9 mouse cellular contexts compared by ENCODE assay signal in the genomic region with DNA sequence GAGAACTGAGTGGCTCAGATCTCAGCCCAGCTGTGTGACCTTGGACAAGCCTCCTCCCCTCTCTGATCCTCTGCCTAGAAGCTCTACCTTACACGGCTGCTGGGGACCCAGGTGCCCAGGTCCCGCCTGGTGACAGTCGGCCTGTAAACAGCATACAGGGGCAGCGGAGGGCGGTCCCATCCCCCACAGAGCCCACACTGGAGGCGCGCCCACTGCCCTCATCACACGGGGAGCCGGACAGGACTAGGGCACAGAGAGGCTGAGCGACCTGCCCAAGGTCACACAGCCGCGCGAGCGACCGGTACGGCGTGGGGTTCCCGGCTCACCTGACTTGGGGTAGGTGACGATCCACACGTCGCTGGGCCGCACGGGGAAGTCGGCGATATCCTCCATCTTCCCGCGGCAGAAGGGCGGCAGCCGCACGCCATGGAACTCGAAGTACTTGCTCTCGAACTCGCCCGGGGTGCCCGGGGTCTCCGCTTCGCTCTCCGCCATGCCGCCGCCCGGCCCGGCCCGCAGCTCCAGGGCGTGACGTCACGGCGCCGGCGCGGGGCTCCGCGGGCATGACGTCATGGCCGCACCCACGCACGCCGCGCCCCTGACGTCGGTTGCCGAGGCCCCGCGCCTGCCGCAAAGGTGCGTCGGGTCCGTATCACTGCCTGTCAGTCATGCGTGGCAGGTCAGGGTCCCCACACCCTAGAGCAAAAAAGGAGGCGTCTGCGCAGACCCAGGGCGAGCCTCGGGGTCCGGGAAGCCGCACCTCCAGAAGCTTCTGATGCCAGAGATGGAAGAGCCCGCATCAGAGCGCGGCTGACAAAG. TPM values are rescaled to one million over a fixed set of nuclear protein-coding genes. Genes with fewer than 3 reads are reported as not detected.
DNase-seq lines count a peak whose midpoint lies in the region; ATAC-seq and TF ChIP-seq lines count a peak whose summit lies in the region.
"Had no signal": no experiment of that assay in that cellular context is flagged by ENCODE, and none has a peak within 500 bp of the region (broad histone marks: within the 10 kb centered on the region; RNA-seq: fewer than 3 reads in every experiment).

A gene (minus strand): TSS at position 650 of the 819 bp plus-strand sequence.

- WGBS in heart, embryonic 14.5 days, result 2% methylated on average over 73 of the region's 77 CpGs
- WGBS in embryonic facial prominence, embryonic 12.5 days, result 2% methylated on average over 77 of the region's 77 CpGs
- WGBS in intestine, embryonic 15.5 days, result 2% methylated on average over 77 of the region's 77 CpGs
- 2% methylated on average over 72 of the region's 77 CpGs for WGBS in liver, postnatal 0 days (ENCODE audit: insufficient replicate concordance)
- 2% methylated on average over 77 of the region's 77 CpGs for WGBS in stomach, embryonic 14.5 days

- no peak for TF ChIP-seq CTCF in liver, postnatal 0 days (IDR thresholded peaks at IDR 0.05; ENCODE audit: low read depth)

- DNase-seq in heart, postnatal 25 days (ENCODE audit: low spot score), result no peak
- DNase-seq in ZHBTc4 (ENCODE audit: low read depth, low spot score), result peak; percentile 54
- DNase-seq in liver, postnatal 0 days, result no peak
- DNase-seq in lung, postnatal 4 days, result no peak

- peaks cover 56% of the 10 kb centered on the region for H3K27me3 ChIP-seq in heart, embryonic 14.5 days (ENCODE audit: control insufficient read depth, insufficient read depth, low read length)
- peaks cover 49% of the 10 kb centered on the region for H3K27me3 ChIP-seq in embryonic facial prominence, embryonic 12.5 days
- peaks cover 26% of the 10 kb centered on the region for H3K27me3 ChIP-seq in intestine, embryonic 15.5 days (replicated peaks)
- H3K27me3 ChIP-seq in liver, postnatal 0 days (ENCODE audit: insufficient read depth, low read length), result peaks cover 26% of the 10 kb centered on the region
- H3K27me3 ChIP-seq in stomach, embryonic 14.5 days (ENCODE audit: control insufficient read depth, insufficient read depth, low read length), result peaks cover 22% of the 10 kb centered on the region

- H3K9ac ChIP-seq in heart, embryonic 14.5 days (ENCODE audit: low read length), result no peak within 1 kb of the TSS
- peak within 1 kb of the TSS; percentile 42 for H3K9ac ChIP-seq in embryonic facial prominence, embryonic 12.5 days
- H3K9ac ChIP-seq in intestine, embryonic 15.5 days, result peak within 1 kb of the TSS; percentile 26
- no peak within 1 kb of the TSS for H3K9ac ChIP-seq in liver, postnatal 0 days (replicated peaks)
- no peak within 1 kb of the TSS for H3K9ac ChIP-seq in stomach, embryonic 14.5 days (replicated peaks; ENCODE audit: low read depth, low read length)

- peak within 1 kb of the TSS; percentile 35 to 40 for H3K4me3 ChIP-seq in heart, embryonic 14.5 days (ENCODE audit: control insufficient read depth in 1 of 2, insufficient read depth in 1 of 2, low read depth in 1 of 2, low read length in 2 of 2)
- peak within 1 kb of the TSS; percentile 53 for H3K4me3 ChIP-seq in embryonic facial prominence, embryonic 12.5 days
- H3K4me3 ChIP-seq in intestine, embryonic 15.5 days (replicated peaks), result peak within 1 kb of the TSS; percentile 55
- peak within 1 kb of the TSS; percentile 36 for H3K4me3 ChIP-seq in liver, postnatal 0 days (ENCODE audit: low read depth, low read length)
- peak within 1 kb of the TSS; percentile 50 for H3K4me3 ChIP-seq in stomach, embryonic 14.5 days (ENCODE audit: low read depth, low read length)

- no peaks in the 10 kb centered on the region for H3K36me3 ChIP-seq in heart, embryonic 14.5 days (ENCODE audit: control insufficient read depth, insufficient read depth, low read length)
- no peaks in the 10 kb centered on the region for H3K36me3 ChIP-seq in embryonic facial prominence, embryonic 12.5 days
- no peaks in the 10 kb centered on the region for H3K36me3 ChIP-seq in intestine, embryonic 15.5 days
- H3K36me3 ChIP-seq in liver, postnatal 0 days (replicated peaks; ENCODE audit: insufficient read depth, low read length), result no peaks in the 10 kb centered on the region
- no peaks in the 10 kb centered on the region for H3K36me3 ChIP-seq in stomach, embryonic 14.5 days (ENCODE audit: control insufficient read depth, insufficient read depth, low read length)

- H3K27ac ChIP-seq in heart, embryonic 14.5 days (replicated peaks in 1 of 2; ENCODE audit: control insufficient read depth in 1 of 2, insufficient read depth in 1 of 2, low read depth in 2 of 2, low read length in 2 of 2), result no peak within 1 kb of the TSS
- no peak within 1 kb of the TSS for H3K27ac ChIP-seq in embryonic facial prominence, embryonic 12.5 days
- no peak within 1 kb of the TSS for H3K27ac ChIP-seq in intestine, embryonic 15.5 days
- H3K27ac ChIP-seq in liver, postnatal 0 days (ENCODE audit: low read depth), result no peak within 1 kb of the TSS
- H3K27ac ChIP-seq in stomach, embryonic 14.5 days (ENCODE audit: low read length), result no peak within 1 kb of the TSS

- H3K4me2 ChIP-seq in heart, embryonic 14.5 days (ENCODE audit: low read length), result peak within 1 kb of the TSS; percentile 70
- peak within 1 kb of the TSS; percentile 94 for H3K4me2 ChIP-seq in embryonic facial prominence, embryonic 12.5 days (replicated peaks)
- H3K4me2 ChIP-seq in intestine, embryonic 15.5 days (replicated peaks), result peak within 1 kb of the TSS; percentile 96
- peak within 1 kb of the TSS; percentile 62 for H3K4me2 ChIP-seq in liver, postnatal 0 days (ENCODE audit: low read depth, low read length)
- H3K4me2 ChIP-seq in stomach, embryonic 14.5 days (replicated peaks; ENCODE audit: low read depth, low read length), result peak within 1 kb of the TSS; percentile 96

- peaks cover 0 to 6% of the 10 kb centered on the region in 2 experiments; a peak in 2 of 4 replicates for H3K4me1 ChIP-seq in heart, embryonic 14.5 days (ENCODE audit: control insufficient read depth in 2 of 2, insufficient read depth in 2 of 2, low read length in 2 of 2)
- peaks cover 11% of the 10 kb centered on the region; the same call in 1 of the 2 replicates for H3K4me1 ChIP-seq in embryonic facial prominence, embryonic 12.5 days
- H3K4me1 ChIP-seq in intestine, embryonic 15.5 days (replicated peaks), result peaks cover 8% of the 10 kb centered on the region; the same call in 1 of the 2 replicates
- peaks cover 7% of the 10 kb centered on the region; the same call in 1 of the 2 replicates for H3K4me1 ChIP-seq in liver, postnatal 0 days (ENCODE audit: insufficient read depth)
- 0 out of 2 replicates have a peak, but pooled peaks cover 4% of the 10 kb centered on the region for H3K4me1 ChIP-seq in stomach, embryonic 14.5 days (ENCODE audit: control insufficient read depth, insufficient read depth, low read length)

- ATAC-seq in heart, embryonic 14.5 days (ENCODE audit: insufficient number of reproducible peaks, insufficient read depth, low FRiP score, low read depth), result no peak
- ATAC-seq in embryonic facial prominence, embryonic 12.5 days (ENCODE audit: insufficient number of reproducible peaks, insufficient read depth, low FRiP score, low TSS enrichment), result no peak
- peak; percentile 71 for ATAC-seq in intestine, embryonic 15.5 days
- no peak for ATAC-seq in liver, postnatal 0 days
- 0 out of 2 replicates have a peak, but pooled peaks have one; percentile 12 for ATAC-seq in stomach, embryonic 14.5 days (ENCODE audit: insufficient number of reproducible peaks, insufficient read depth, low FRiP score, low read depth)
- ATAC-seq: Patski had no signal

- no peak for TF ChIP-seq EP300 in liver, postnatal 0 days (IDR thresholded peaks at IDR 0.05; ENCODE audit: low read depth)

- intact Hi-C loops in heart, postnatal 25 days (cut with DNase I), result no loop called here

- no peaks in the 10 kb centered on the region for H3K9me3 ChIP-seq in heart, embryonic 14.5 days (ENCODE audit: control insufficient read depth, low read length)
- no peaks in the 10 kb centered on the region for H3K9me3 ChIP-seq in embryonic facial prominence, embryonic 12.5 days
- no peaks in the 10 kb centered on the region for H3K9me3 ChIP-seq in intestine, embryonic 15.5 days
- no peaks in the 10 kb centered on the region for H3K9me3 ChIP-seq in liver, postnatal 0 days (ENCODE audit: low read length)
- no peaks in the 10 kb centered on the region for H3K9me3 ChIP-seq in stomach, embryonic 14.5 days (ENCODE audit: control insufficient read depth, low read depth, low read length)

RNA-seq across cellular contexts. Expression of the gene that starts here (rescaled TPM):
- polyA plus RNA-seq in heart, embryonic 14.5 days (2014; fragmentation: Nextera tagmentation; extraction: Ambion mirVana), result 0.18 and 0.23 TPM in 2 replicates
- total RNA-seq in heart, postnatal 25 days (2021), result not detected
- polyA plus RNA-seq in embryonic facial prominence, embryonic 12.5 days (2016; fragmentation: Nextera tagmentation; extraction: Ambion mirVana), result 13.1 and 15.3 TPM in 2 replicates
- 4.7 and 6.1 TPM in 2 replicates for polyA plus RNA-seq in intestine, embryonic 15.5 days (2015; fragmentation: Nextera tagmentation; extraction: Ambion mirVana)
- 0.06 TPM in 1 of 2 replicates, not detected in the other for polyA plus RNA-seq in liver, postnatal 0 days (2015; fragmentation: Nextera tagmentation; extraction: Ambion mirVana)
- polyA plus RNA-seq in stomach, embryonic 14.5 days (2014; fragmentation: Nextera tagmentation; extraction: Ambion mirVana), result 3.6 and 3.7 TPM in 2 replicates

Comparison
In these comparisons a context has a peak if more than half of its experiments do, and no peak if none do; other contexts are left out.
1. ATAC-seq: peak in intestine, embryonic 15.5 days (single experiment) and stomach, embryonic 14.5 days (single experiment); none in heart, embryonic 14.5 days (single experiment), embryonic facial prominence, embryonic 12.5 days (single experiment) and liver, postnatal 0 days (single experiment).
2. H3K9ac ChIP-seq: peak in embryonic facial prominence, embryonic 12.5 days (single experiment) and intestine, embryonic 15.5 days (single experiment); none in heart, embryonic 14.5 days (single experiment), liver, postnatal 0 days (single experiment) and stomach, embryonic 14.5 days (single experiment).
3. Peak in every context shown above with its lines, with median percentiles within 50 percentile points of each other: H3K4me2 ChIP-seq and H3K4me3 ChIP-seq.